Comparison of ENCODE assay signal across 8 mouse cellular contexts in genomic region chr2:119035397-119035745, GRCm38 (mm10). TPM values are rescaled to one million over a fixed set of nuclear protein-coding genes. Genes with fewer than 3 reads are reported as not detected.
DNase-seq lines count a peak whose midpoint lies in the region; ATAC-seq and TF ChIP-seq lines count a peak whose summit lies in the region.

No protein-coding gene starts in this region.

- no peak for ATAC-seq in embryonic facial prominence, embryonic 13.5 days (ENCODE audit: insufficient number of reproducible peaks, insufficient read depth, low FRiP score, low TSS enrichment, low read depth)
- ATAC-seq in intestine, postnatal 0 days: no peak
- no peak for ATAC-seq in neural tube, embryonic 13.5 days (ENCODE audit: low read depth)

- TF ChIP-seq CTCF in layer of hippocampus, adult 2 months (conservative IDR thresholded peaks at IDR 0.05): no peak
- TF ChIP-seq CTCF in intestine, postnatal 0 days (IDR thresholded peaks at IDR 0.05; ENCODE audit: low read depth): no peak

- no peak for DNase-seq in layer of hippocampus, adult 2 months (ENCODE audit: low spot score in 2 of 2)
- no peak for DNase-seq in layer of hippocampus, adult 8-10 months (ENCODE audit: low spot score in 2 of 2)
- no peak for DNase-seq in thymus, postnatal 10 days (ENCODE audit: low spot score in 2 of 2)
- no peak for DNase-seq in gastrocnemius, postnatal 36 days
- no peak for DNase-seq in embryo, embryonic 11 days

- no peaks in the 10 kb centered on the region; the same call in 1 of the 2 replicates for H3K27me3 ChIP-seq in embryonic facial prominence, embryonic 13.5 days
- H3K27me3 ChIP-seq in intestine, postnatal 0 days (replicated peaks; ENCODE audit: control insufficient read depth, insufficient read depth, low read length): no peaks in the 10 kb centered on the region
- H3K27me3 ChIP-seq in neural tube, embryonic 13.5 days: peaks cover 4% of the 10 kb centered on the region; the same call in 1 of the 2 replicates

- H3K4me2 ChIP-seq in embryonic facial prominence, embryonic 13.5 days: peak overlapping the region; percentile 90
- H3K4me2 ChIP-seq in intestine, postnatal 0 days (replicated peaks; ENCODE audit: low read depth): peak overlapping the region; percentile 82
- H3K4me2 ChIP-seq in neural tube, embryonic 13.5 days: peak overlapping the region; percentile 75

- peaks cover 28% of the 10 kb centered on the region for H3K36me3 ChIP-seq in embryonic facial prominence, embryonic 13.5 days
- H3K36me3 ChIP-seq in intestine, postnatal 0 days (ENCODE audit: control insufficient read depth, insufficient read depth): peaks cover 17% of the 10 kb centered on the region
- H3K36me3 ChIP-seq in neural tube, embryonic 13.5 days: peaks cover 31% of the 10 kb centered on the region

- peak overlapping the region; percentile 88 for H3K9ac ChIP-seq in embryonic facial prominence, embryonic 13.5 days
- H3K9ac ChIP-seq in intestine, postnatal 0 days (ENCODE audit: low read depth, low read length): peak overlapping the region; percentile 81
- H3K9ac ChIP-seq in neural tube, embryonic 13.5 days: peak overlapping the region; percentile 86

- peaks cover 11% of the 10 kb centered on the region for H3K4me1 ChIP-seq in embryonic facial prominence, embryonic 13.5 days
- peaks cover 5% of the 10 kb centered on the region; the same call in 1 of the 2 replicates for H3K4me1 ChIP-seq in intestine, postnatal 0 days (replicated peaks; ENCODE audit: control insufficient read depth, insufficient read depth, low read length)
- H3K4me1 ChIP-seq in neural tube, embryonic 13.5 days (replicated peaks): peaks cover 15% of the 10 kb centered on the region

- peak overlapping the region; percentile 74 for H3K27ac ChIP-seq in layer of hippocampus, adult 2 months
- H3K27ac ChIP-seq in embryonic facial prominence, embryonic 13.5 days: peak overlapping the region; percentile 79
- H3K27ac ChIP-seq in intestine, postnatal 0 days (ENCODE audit: low read depth, low read length): no peak overlapping the region
- peak overlapping the region; percentile 92 for H3K27ac ChIP-seq in neural tube, embryonic 13.5 days (replicated peaks)

- intact Hi-C loops in gastrocnemius, postnatal 36 days (cut with DNase I): loop anchor here (5.0 to 10.0 kb wide), 2 partner anchors 152 to 249 kb away; partner anchors contain the start of gene Vps18

- H3K9me3 ChIP-seq in embryonic facial prominence, embryonic 13.5 days: no peaks in the 10 kb centered on the region
- no peaks in the 10 kb centered on the region for H3K9me3 ChIP-seq in intestine, postnatal 0 days (ENCODE audit: control insufficient read depth)
- H3K9me3 ChIP-seq in neural tube, embryonic 13.5 days: no peaks in the 10 kb centered on the region

- H3K4me3 ChIP-seq in layer of hippocampus, adult 2 months: peak overlapping the region; percentile 76
- peak overlapping the region; percentile 98 for H3K4me3 ChIP-seq in embryonic facial prominence, embryonic 13.5 days
- peak overlapping the region; percentile 88 for H3K4me3 ChIP-seq in intestine, postnatal 0 days (ENCODE audit: low read depth, low read length)
- peak overlapping the region; percentile 78 for H3K4me3 ChIP-seq in neural tube, embryonic 13.5 days

- WGBS in embryonic facial prominence, embryonic 13.5 days: 11% methylated on average over 7 of the region's 7 CpGs
- 11% methylated on average over 7 of the region's 7 CpGs for WGBS in intestine, postnatal 0 days
- WGBS in neural tube, embryonic 13.5 days: 9% methylated on average over 7 of the region's 7 CpGs

RNA-seq across cellular contexts. Expression of gene Rpusd2, which starts 0.8 kb away (rescaled TPM):
- total RNA-seq in layer of hippocampus, adult 2 months (2021): 1 to 10 TPM; 8.0 to 8.1 TPM
- 1 to 10 TPM; 7.4 to 9.4 (median 9.0) TPM for total RNA-seq in layer of hippocampus, adult 8-10 months (2022)
- polyA plus RNA-seq in embryonic facial prominence, embryonic 13.5 days (2015; fragmentation: Nextera tagmentation; extraction: Ambion mirVana): 4.2 and 4.9 TPM in 2 replicates
- 1.2 and 1.5 TPM in 2 replicates for polyA plus RNA-seq in intestine, postnatal 0 days (2015; fragmentation: Nextera tagmentation; extraction: Ambion mirVana)
- polyA plus RNA-seq in neural tube, embryonic 13.5 days (2015; fragmentation: Nextera tagmentation; extraction: Ambion mirVana): 4.2 and 5.9 TPM in 2 replicates
- 1 to 10 TPM; 2.7 to 2.8 TPM for total RNA-seq in gastrocnemius, postnatal 36 days (2021)

RNA-seq across cellular contexts. Expression of gene Ccdc32, which starts 6.2 kb away (rescaled TPM):
- 10 to 100 TPM; 53.2 to 53.6 TPM for total RNA-seq in layer of hippocampus, adult 2 months (2021)
- total RNA-seq in layer of hippocampus, adult 8-10 months (2022): 10 to 100 TPM; 45.3 to 60.6 (median 53.9) TPM
- polyA plus RNA-seq in embryonic facial prominence, embryonic 13.5 days (2015; fragmentation: Nextera tagmentation; extraction: Ambion mirVana): 25.4 and 25.7 TPM in 2 replicates
- polyA plus RNA-seq in intestine, postnatal 0 days (2015; fragmentation: Nextera tagmentation; extraction: Ambion mirVana): 55.9 and 59.5 TPM in 2 replicates
- 36.6 and 37.4 TPM in 2 replicates for polyA plus RNA-seq in neural tube, embryonic 13.5 days (2015; fragmentation: Nextera tagmentation; extraction: Ambion mirVana)
- 1 to 10 TPM; 3.3 to 4.6 TPM for total RNA-seq in gastrocnemius, postnatal 36 days (2021)

RNA-seq across cellular contexts. Expression of gene Knl1, which starts 11.5 kb away (rescaled TPM):
- under 1 TPM; 0.20 to 0.27 TPM for total RNA-seq in layer of hippocampus, adult 2 months (2021)
- total RNA-seq in layer of hippocampus, adult 8-10 months (2022): under 1 TPM in 3 of 4 experiments, not detected in 1; 0.14 to 0.48 (median 0.29) TPM
- 56.7 and 58.6 TPM in 2 replicates for polyA plus RNA-seq in embryonic facial prominence, embryonic 13.5 days (2015; fragmentation: Nextera tagmentation; extraction: Ambion mirVana)
- 12.0 and 15.2 TPM in 2 replicates for polyA plus RNA-seq in intestine, postnatal 0 days (2015; fragmentation: Nextera tagmentation; extraction: Ambion mirVana)
- 7.6 and 9.9 TPM in 2 replicates for polyA plus RNA-seq in neural tube, embryonic 13.5 days (2015; fragmentation: Nextera tagmentation; extraction: Ambion mirVana)
- under 1 TPM; 0.44 to 0.79 TPM for total RNA-seq in gastrocnemius, postnatal 36 days (2021)

Comparison
In these comparisons a context has a peak if more than half of its experiments do, and no peak if none do; other contexts are left out.
1. RNA of gene Ccdc32, which starts 6.2 kb away (total RNA-seq): 45.3 to 60.6 TPM in layer of hippocampus, adult 8-10 months and 53.2 to 53.6 TPM in layer of hippocampus, adult 2 months; 3.3 to 4.6 TPM in gastrocnemius, postnatal 36 days; every median in the first group is over 4 times any median in the second.
2. Peak in every context shown above with its lines, with median percentiles within 50 percentile points of each other: H3K4me3 ChIP-seq, H3K4me2 ChIP-seq and H3K9ac ChIP-seq.